Mouse (Mus musculus) brown adipose tissue, adult 24 weeks (tissue): ENCODE measurements at regions not wholly inside any gene's neighbourhood (a gene's known extent, or its start where the extent isn't known, plus 50 kb on each side); places are given as distances from the start of the nearest gene placed in this dataset.
"Not testable (repeated sequence)": the region's sequence is repeated elsewhere in the genome, so short reads cannot be mapped to it uniquely, and the experiment has no call there.

Experiments
- H3K27ac ChIP-seq: fragments of 200-500 bp; replicated peaks from 2 replicates; pipeline ENCODE4 v1.5.1; 2012; ENCODE audit warnings: low read depth, mild to moderate bottlenecking, low read length
- H3K4me1 ChIP-seq: fragments of 200-500 bp; 2 replicates; pipeline ENCODE4 v1.6.1; 2012; ENCODE audit warnings: low read length, mixed read lengths; ENCODE audit not compliant: control insufficient read depth, insufficient read depth, insufficient read length
- H3K4me3 ChIP-seq: fragments of 200-500 bp; 2 replicates; pipeline ENCODE4 v1.5.1; 2012; ENCODE audit warnings: low read depth, mild to moderate bottlenecking, low read length, moderate library complexity; ENCODE audit not compliant: insufficient read depth

DNA sequence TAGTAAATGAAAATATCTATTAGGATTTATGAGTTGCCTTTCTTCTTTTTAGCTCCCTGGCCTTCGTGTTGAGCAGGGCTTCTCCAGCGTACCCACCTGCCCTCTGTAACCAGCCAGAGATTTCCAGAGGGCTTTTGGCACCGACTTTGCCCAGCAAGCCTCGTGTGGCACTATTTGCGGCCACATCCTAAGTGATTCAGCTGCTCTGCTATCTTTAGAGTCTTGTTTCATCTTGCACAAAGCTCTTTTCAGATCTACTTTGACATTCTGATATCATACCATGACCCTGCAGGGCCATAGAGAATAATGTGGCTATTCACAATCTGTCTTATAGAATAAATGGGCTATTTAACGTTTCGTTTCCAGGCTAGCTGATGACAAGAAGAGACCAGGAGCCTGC, 115.4 kb upstream of the Ddhd1 start:
- Histone ChIP-seq H3K4me3 (no peak overlapping the region), H3K27ac (no peak overlapping the region), H3K4me1 (no peaks in the 10 kb centered on the region)

DNA sequence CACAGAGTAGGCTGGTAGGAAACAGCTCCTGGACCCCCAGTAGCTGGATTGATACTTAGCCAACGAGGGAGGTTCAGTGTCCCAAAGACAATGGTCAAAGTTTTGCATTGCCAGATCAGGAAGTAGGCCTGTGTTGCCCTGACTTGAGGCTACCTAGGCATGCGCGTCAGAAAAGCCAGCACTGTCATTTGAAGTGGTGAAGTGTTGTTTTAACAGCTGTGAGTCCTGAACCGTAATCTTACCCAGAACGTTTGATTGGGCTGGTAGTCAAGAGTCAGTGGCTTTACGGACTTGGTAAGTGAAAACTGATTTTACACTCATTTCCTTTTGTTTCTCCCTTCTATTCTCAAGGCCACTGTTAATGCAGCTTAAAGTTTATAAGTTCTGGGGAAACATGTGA, 123.9 kb upstream of the Ddhd1 start:
- no peak overlapping the region for H3K4me3 ChIP-seq
- H3K4me1 ChIP-seq = no peaks in the 10 kb centered on the region
- no peak overlapping the region for H3K27ac ChIP-seq

DNA sequence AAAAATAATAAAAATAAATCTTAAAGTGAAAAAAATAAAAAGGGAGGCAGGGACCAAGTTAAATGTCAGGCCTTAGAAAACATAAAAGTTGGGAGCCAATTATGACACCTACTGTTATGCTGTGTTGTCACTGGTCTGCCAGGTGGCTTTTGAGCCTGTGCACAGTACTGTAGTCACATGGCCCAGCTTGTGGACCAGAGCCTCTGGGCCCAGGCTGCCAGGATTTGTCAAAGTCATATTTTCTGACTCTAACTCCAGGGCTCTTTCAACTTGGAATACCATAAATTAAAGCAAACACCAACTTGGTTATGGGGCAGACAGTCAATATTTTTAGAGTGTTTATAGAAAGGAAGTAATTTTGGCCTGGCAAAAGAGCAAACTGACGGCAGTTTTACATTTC, 137.0 kb upstream of the Ddhd1 start:
- Histone ChIP-seq H3K4me3 (no peak overlapping the region), H3K27ac (no peak overlapping the region), H3K4me1 (no peaks in the 10 kb centered on the region)

DNA sequence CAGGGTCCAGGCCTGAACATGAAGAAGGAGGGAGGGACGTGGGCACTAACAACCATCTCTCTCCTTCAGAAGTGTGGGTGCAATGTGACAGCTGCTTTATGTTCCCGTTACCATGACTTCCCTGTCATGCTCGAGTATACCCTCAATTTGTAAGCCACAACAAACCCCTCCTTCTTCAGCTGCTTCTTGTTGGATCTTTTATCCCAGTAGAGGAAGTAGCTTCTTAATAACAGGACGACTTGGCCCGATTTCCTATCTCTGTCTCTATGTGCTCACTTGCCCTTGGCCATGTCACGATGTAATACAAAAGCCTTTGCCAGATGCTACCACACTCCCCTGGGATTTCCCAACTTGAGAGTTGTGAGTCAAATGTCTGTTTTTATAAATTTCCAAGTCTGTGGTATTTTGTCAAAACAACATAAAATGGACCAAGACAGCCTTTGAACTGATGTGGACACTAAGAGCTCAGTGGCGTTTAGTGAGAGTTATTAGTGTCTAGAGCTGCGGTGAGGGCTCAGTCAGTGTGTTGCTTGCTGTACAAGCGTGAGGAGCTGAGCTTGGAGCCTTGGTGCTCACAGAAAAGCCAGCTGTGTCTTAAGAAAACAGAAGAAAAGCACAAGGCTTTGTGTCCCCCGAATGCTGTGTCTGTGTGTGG, 138.8 kb upstream of the Ddhd1 start:
- H3K4me1 ChIP-seq = no peaks in the 10 kb centered on the region
- H3K27ac ChIP-seq = no peak overlapping the region
- no peak overlapping the region for H3K4me3 ChIP-seq

DNA sequence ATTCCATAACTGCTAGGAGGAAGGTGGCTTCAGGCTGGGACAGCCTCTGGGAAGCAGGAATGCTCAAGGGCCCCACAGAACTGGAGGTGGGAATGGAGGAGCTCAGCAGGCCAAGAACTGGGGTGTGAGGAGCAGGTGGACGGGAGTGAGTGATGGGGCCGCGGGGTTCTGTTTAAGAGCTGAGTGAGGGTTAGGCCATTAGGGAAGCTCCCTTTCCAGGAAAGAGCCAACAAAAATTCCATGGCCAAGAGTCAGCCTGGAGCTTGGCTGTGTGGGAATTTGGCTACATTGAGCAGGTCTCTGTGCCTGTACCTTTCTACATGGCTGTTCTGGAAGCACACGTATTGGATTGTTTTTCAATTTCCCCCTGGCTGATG, 139.4 kb upstream of the Ddhd1 start:
- Histone ChIP-seq H3K4me1 (no peaks in the 10 kb centered on the region), H3K27ac (no peak overlapping the region), H3K4me3 (no peak overlapping the region)

DNA sequence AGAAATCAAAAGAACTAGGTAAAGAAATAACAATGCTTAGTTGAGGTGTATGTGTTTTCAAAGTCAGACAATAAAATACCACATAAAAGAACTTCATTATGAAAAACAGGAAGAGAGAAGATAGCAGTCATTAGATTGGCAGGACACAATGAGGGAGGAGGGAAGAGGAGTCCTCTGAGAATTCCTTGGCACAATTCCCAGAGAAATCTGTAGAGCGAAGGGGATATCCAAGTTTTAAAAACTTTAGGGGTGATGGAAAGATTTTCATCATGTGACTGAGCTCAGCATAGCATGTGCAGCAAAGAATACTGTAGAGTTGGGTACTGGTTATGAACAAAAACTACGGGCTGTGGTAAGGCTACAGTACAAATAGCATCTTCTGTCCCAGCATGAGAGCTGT, 141.3 kb upstream of the Ddhd1 start:
- Histone ChIP-seq H3K4me3 (no peak overlapping the region), H3K27ac (no peak overlapping the region), H3K4me1 (no peaks in the 10 kb centered on the region)

DNA sequence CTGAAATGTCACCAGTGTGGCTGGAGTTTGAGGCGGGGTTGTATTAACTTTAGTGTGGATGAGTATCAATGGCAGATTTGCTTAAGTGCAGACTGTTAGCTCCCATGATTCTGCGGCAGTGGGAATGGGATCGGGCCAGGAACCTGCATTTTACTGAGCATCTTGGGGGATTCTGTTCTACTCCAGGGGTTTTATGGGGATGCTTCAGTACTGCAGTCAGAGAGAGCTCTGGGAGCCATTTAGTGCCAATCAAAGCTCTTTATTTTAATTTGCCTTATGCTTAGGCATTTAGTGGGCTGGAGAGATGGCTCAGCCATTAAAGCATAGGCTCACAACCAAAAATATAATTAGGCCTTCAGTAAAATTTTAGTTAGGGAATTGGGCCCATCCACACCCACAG, 148.0 kb upstream of the Ddhd1 start:
- no peak overlapping the region for H3K27ac ChIP-seq
- no peak overlapping the region for H3K4me3 ChIP-seq
- H3K4me1 ChIP-seq = no peaks in the 10 kb centered on the region

DNA sequence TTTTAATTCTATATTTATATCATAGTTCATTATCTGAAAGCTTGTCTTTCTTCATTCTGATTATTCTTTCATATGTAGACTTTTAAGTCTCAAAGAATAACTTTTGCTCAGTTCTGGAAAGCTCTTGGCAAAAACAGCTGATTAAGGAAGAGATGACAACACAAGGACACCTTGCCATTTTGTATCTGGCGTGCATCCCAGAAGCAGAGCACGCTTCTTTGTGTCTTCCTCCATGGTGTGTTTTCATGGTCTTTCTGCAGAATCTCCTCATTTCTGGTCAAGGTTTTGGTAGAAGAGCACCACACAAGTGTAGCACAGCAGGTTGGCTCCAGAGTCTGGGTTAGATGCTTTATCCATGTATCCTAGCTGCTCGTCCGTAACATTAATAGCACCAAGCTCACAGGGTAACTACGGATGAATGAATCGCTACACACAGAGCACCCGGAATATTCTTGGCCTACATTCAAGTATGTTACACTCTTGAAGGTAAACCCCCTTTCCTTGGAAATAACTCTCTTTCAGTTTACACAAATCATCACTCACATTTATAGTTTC, 148.9 kb upstream of the Ddhd1 start:
- Histone ChIP-seq H3K4me1 (no peaks in the 10 kb centered on the region), H3K27ac (no peak overlapping the region), H3K4me3 (no peak overlapping the region)

DNA sequence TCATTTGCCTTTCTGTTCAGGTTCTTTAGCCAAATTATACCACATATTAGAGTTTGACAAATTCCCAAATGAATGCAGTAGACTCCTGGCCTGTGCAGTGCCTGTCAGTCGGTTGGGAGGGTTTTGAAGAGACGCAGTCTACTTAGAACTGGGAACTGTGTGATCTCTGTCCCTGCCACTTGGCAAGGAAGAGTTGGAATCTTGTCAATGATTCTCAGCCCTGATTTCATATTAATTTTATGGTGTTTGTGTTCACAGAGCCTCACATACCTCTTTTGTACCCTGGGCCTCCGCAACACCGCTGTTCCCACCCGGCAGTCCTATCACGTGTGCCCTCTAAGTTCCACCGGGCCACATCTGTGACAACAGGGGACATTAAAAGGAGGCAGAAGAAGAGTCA, 149.8 kb upstream of the Ddhd1 start:
- Histone ChIP-seq H3K4me1 (no peaks in the 10 kb centered on the region), H3K27ac (no peak overlapping the region), H3K4me3 (no peak overlapping the region)

DNA sequence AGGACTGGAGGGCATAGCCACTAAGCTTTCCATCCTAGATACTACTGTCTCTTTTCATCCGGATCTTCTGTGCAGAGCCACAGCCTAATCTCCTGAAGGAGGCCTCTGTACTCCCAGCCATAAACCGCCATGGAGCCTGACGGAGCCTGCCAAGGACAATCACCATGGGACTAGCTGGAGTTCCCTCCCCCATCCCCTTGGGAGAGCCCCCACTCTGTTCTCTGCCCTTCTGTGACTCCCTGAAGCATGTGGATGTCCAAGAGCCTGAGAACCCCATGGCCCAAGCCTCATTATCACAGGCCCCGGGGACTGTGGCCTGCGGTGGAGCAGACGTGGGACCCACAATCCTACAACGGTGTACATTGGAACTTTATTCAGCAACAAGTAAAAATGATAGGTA, 151.5 kb upstream of the Ddhd1 start:
- Histone ChIP-seq H3K4me1 (no peaks in the 10 kb centered on the region), H3K27ac (no peak overlapping the region), H3K4me3 (no peak overlapping the region)

DNA sequence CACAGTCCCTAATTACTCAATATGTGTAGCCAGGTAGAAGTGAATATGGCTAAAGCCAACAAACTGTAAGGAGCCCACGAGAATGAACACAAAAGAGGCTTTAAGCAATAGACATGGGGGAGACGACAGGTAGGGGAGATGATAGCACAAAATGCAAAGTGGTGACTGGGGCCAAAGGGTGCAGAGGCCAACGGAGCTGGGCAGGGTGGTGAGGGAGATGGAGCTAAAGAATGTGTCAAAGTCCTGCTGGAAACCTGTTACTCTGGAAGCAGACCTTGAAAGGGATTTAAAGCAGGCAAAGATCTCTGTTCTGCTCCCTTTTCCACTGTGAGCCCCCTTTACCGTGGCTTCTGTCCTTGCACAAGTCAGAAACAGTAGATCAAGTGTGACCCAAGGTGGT, 152.2 kb upstream of the Ddhd1 start:
- Histone ChIP-seq H3K4me3 (no peak overlapping the region), H3K27ac (no peak overlapping the region), H3K4me1 (no peaks in the 10 kb centered on the region)

DNA sequence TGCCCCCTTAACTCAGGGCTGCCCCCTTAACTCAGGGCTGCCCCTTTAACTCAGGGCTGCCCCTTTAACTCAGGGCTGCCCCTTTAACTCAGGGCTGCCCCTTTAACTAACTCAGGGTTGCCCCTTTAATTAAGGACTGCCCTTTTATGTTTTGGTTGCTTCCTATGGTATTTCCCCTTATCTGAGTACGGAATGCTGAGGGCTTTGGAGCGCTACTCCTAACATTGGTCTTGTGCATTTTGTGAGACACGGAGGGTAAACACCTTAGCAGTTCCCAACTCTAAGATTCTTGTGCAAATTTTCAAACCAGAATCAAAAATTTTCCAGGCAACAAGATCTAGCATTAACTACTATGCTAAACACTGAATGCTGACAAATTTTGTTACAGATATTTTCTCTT, 152.7 kb upstream of the Ddhd1 start:
- Histone ChIP-seq H3K4me1 (no peaks in the 10 kb centered on the region), H3K27ac (no peak overlapping the region), H3K4me3 (no peak overlapping the region)

DNA sequence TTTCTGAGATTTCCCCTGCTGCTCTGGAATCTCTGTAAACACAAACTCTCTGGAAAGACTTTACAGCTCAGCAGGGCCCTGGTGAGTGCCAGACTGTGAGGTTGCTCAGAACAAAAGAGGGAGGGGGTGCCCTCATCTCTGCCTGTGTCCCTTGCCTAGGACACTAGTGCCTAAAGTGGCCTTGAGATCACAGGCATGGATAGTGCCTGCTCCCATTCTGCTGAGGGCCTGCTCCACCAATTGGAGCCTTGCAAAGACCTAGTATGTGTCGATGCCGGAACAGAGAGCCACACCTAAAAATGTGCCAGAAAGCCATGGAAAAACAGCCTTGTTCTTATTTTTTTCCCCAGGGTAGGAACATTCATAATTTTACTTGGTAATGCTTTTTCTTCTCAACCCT, 157.7 kb upstream of the Ddhd1 start:
- Histone ChIP-seq H3K27ac (no peak overlapping the region), H3K4me3 (no peak overlapping the region), H3K4me1 (no peaks in the 10 kb centered on the region)

DNA sequence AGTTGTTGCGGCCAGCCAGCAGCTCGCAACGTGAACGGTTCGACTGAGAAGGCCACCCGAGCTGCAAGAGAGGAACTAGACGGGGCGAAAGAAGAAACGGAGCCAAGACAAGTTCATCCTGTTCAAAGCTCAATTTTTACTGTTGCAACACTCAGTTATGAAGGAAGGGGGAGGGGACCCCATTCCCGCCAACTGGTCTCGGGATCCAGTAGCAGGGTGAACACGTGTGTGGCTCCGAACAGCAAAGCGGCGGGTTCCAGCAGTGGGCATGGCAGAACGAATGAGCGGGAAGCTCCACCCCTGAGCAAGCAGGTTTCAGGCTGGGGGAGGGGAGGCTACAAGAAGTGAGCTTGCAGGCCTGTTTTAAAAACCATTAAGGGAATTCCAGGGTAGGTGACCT, 158.7 kb upstream of the Ddhd1 start:
- H3K4me3 ChIP-seq, H3K27ac ChIP-seq, H3K4me1 ChIP-seq: not testable (repeated sequence)

DNA sequence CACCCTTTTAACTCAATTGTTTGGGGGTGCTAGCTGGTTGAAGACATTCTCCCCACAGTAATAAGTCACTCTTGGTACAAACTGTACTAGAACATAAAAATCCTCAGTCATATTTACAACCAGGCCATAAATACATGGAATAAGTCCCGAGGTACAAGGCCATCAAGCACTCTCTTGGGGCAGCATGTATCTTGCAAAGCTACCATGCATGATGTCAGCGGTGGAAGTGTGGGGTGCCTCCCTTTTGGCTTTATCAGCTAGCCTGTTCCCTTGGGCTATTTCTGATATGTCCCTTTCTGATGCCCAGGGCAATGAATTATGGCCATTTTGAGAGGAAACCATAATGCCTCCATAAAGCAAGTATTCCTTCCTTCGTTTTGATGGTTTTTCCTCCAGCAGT, 159.8 kb upstream of the Ddhd1 start:
- no peaks in the 10 kb centered on the region for H3K4me1 ChIP-seq
- no peak overlapping the region for H3K4me3 ChIP-seq
- H3K27ac ChIP-seq = no peak overlapping the region

DNA sequence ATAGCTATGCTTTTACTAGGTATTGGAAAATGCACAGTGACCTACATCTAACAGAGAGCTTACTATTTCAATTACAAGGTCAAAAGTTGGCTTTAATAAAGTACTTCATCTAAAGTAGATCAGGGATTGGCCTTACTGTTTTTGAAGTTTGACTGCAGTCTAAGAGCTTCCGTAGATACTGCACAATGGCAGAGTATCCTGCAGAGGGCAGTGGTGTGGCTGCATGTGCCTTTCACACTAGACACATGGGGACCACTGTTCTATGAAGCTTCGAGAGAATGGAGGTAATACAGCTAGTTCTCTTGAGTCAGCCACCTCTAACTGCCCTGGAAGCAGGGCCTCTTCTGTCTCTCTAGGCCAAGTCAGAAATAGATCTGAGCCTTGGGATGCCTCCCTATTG, 166.7 kb upstream of the Ddhd1 start:
- no peak overlapping the region for H3K27ac ChIP-seq
- H3K4me1 ChIP-seq = no peaks in the 10 kb centered on the region
- no peak overlapping the region for H3K4me3 ChIP-seq

DNA sequence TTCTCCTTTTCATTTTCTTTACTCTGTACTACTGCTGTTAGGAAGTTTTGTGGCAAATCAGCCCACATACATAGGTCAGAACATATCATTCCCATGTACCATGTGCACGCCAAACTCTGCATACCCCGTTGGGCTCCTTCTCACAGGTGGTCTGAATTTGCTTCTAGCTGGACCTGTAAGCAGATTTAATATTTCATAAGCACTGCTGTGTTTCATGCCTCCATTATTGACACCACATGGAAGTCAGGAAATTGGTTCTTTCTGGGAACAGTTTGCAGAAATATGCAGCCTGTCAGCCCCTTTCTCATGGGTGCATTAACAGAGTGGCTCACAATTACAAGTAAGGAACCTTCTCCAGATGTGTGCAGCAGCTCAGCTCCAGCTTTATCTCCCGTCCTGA, 168.1 kb upstream of the Ddhd1 start:
- Histone ChIP-seq H3K4me1 (no peaks in the 10 kb centered on the region), H3K4me3 (no peak overlapping the region), H3K27ac (no peak overlapping the region)
